Mouse (Mus musculus): ENCODE results near the gene Dzip1. TPM values are rescaled to one million over a fixed set of nuclear protein-coding genes. Genes with fewer than 3 reads are reported as not detected.

The Dzip1 gene
- polyA plus RNA-seq, 1 experiment from 2014 or later = 103 TPM

- WGBS = 80% methylated on average over 6 of the region's 6 CpGs
- no peaks in the 10 kb centered on the region for H3K36me3 ChIP-seq (ENCODE audit: control insufficient read depth, insufficient read depth, low read length)
- no peak overlapping the region for H3K4me2 ChIP-seq (ENCODE audit: low read length)
- H3K9ac ChIP-seq (ENCODE audit: low read depth, low read length) = no peak overlapping the region
- H3K27me3 ChIP-seq (ENCODE audit: control insufficient read depth, insufficient read depth, low read depth, low read length) = peaks cover 16% of the 10 kb centered on the region
- no peak overlapping the region for H3K27ac ChIP-seq (ENCODE audit: low read length)
- H3K4me1 ChIP-seq (ENCODE audit: control insufficient read depth, insufficient read depth, low read length) = peaks cover 10% of the 10 kb centered on the region
- no peaks in the 10 kb centered on the region for H3K9me3 ChIP-seq (replicated peaks; ENCODE audit: control insufficient read depth, low read length, poor library complexity, severe bottlenecking)
- H3K4me3 ChIP-seq (ENCODE audit: low read depth, low read length) = no peak overlapping the region
- no peak for ATAC-seq
Measured at GRCm38 (mm10) chr14:118851496-118852107, 73.7 kb downstream of the Dzip1 start.

GRCm38 (mm10) chr14:118850696-118851035 lies 74.6 kb downstream of the Dzip1 start:
- Histone ChIP-seq H3K4me1 (ENCODE audit: control insufficient read depth, insufficient read depth, low read length) (peaks cover 10% of the 10 kb centered on the region), H3K9me3 (replicated peaks; ENCODE audit: control insufficient read depth, low read length, poor library complexity, severe bottlenecking) (no peaks in the 10 kb centered on the region), H3K4me3 (ENCODE audit: low read depth, low read length) (no peak overlapping the region), H3K36me3 (ENCODE audit: control insufficient read depth, insufficient read depth, low read length) (no peaks in the 10 kb centered on the region), H3K9ac (ENCODE audit: low read depth, low read length) (no peak overlapping the region), H3K27me3 (ENCODE audit: control insufficient read depth, insufficient read depth, low read depth, low read length) (peaks cover 10% of the 10 kb centered on the region), H3K27ac (ENCODE audit: low read length) (no peak overlapping the region), H3K4me2 (ENCODE audit: low read length) (no peak overlapping the region)
- ATAC-seq = no peak
- 65% methylated on average over 4 of the region's 4 CpGs for WGBS

DNA sequence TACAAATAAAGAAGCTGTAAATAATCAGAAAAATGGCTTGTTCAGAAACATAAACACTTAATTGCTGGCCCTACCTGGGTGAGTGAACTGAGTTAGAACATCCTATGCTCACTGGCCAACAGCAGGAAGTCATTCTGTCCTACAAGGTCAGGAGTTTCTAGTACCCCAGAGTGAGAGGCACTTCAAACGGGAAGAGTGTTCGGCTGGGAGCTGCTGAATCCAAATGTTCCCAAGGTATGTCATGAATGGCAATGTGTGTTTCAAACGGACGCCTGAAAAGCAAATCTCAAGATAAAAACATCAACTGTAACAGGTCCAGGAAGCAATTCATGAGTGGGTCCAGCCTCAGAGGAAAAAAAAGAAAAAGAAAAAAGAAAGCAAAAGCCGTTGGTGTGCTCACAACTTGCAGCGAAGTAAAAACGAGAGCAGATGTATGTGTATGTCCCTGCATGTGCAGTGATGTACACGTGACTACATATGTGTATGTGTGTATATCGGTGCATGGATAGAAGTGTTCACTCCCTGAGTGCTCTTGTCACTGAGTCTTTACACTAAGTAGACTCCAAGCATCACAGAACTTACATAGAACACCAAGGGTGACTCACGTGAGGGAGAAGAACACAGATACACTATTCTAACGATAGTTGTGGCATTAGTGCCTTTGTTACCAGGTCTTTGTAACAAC lies 75.1 kb downstream of the Dzip1 start:
- Histone ChIP-seq H3K4me3 (ENCODE audit: low read depth, low read length) (no peak overlapping the region), H3K36me3 (ENCODE audit: control insufficient read depth, insufficient read depth, low read length) (no peaks in the 10 kb centered on the region), H3K27ac (ENCODE audit: low read length) (no peak overlapping the region), H3K4me2 (ENCODE audit: low read length) (no peak overlapping the region), H3K9me3 (replicated peaks; ENCODE audit: control insufficient read depth, low read length, poor library complexity, severe bottlenecking) (no peaks in the 10 kb centered on the region), H3K27me3 (ENCODE audit: control insufficient read depth, insufficient read depth, low read depth, low read length) (peaks cover 10% of the 10 kb centered on the region), H3K4me1 (ENCODE audit: control insufficient read depth, insufficient read depth, low read length) (peaks cover 6% of the 10 kb centered on the region; the same call in 1 of the 2 replicates), H3K9ac (ENCODE audit: low read depth, low read length) (no peak overlapping the region)
- ATAC-seq = no peak
- 84% methylated on average over 11 of the region's 11 CpGs for WGBS

GRCm38 (mm10) chr14:118848171-118848570 lies 77.1 kb downstream of the Dzip1 start:
- 85% methylated on average over 7 of the region's 7 CpGs for WGBS
- ATAC-seq = no peak
- H3K9ac ChIP-seq (ENCODE audit: low read depth, low read length) = no peak overlapping the region
- no peak overlapping the region for H3K4me2 ChIP-seq (ENCODE audit: low read length)
- no peaks in the 10 kb centered on the region for H3K4me1 ChIP-seq (ENCODE audit: control insufficient read depth, insufficient read depth, low read length)
- H3K27ac ChIP-seq (ENCODE audit: low read length) = no peak overlapping the region
- no peak overlapping the region for H3K4me3 ChIP-seq (ENCODE audit: low read depth, low read length)
- H3K27me3 ChIP-seq (ENCODE audit: control insufficient read depth, insufficient read depth, low read depth, low read length) = peaks cover 1% of the 10 kb centered on the region
- H3K36me3 ChIP-seq (ENCODE audit: control insufficient read depth, insufficient read depth, low read length) = no peaks in the 10 kb centered on the region
- H3K9me3 ChIP-seq (replicated peaks; ENCODE audit: control insufficient read depth, low read length, poor library complexity, severe bottlenecking) = no peaks in the 10 kb centered on the region

DNA sequence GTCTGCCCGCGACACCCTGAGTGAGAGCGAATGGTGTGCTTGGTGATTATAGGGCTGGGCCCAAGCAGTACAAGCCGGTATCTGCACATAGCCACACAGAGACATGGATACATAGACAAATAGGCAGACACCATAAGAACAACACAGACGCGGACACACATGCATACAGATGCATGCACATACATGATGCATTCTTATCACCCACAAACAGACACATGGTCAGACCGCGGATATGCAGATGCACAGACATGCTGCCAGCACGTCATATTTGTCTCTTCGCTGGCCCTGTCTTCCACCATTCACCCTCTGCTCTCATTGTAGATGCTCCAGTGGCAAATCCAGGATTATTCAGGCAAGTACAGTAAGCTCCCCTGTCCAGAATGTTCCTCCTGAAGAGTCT lies 78.4 kb downstream of the Dzip1 start:
- Histone ChIP-seq H3K9ac (ENCODE audit: low read depth, low read length) (no peak overlapping the region), H3K27ac (ENCODE audit: low read length) (no peak overlapping the region), H3K4me1 (ENCODE audit: control insufficient read depth, insufficient read depth, low read length) (no peaks in the 10 kb centered on the region), H3K36me3 (ENCODE audit: control insufficient read depth, insufficient read depth, low read length) (no peaks in the 10 kb centered on the region), H3K4me3 (ENCODE audit: low read depth, low read length) (no peak overlapping the region), H3K27me3 (ENCODE audit: control insufficient read depth, insufficient read depth, low read depth, low read length) (no peaks in the 10 kb centered on the region), H3K4me2 (ENCODE audit: low read length) (no peak overlapping the region), H3K9me3 (replicated peaks; ENCODE audit: control insufficient read depth, low read length, poor library complexity, severe bottlenecking) (no peaks in the 10 kb centered on the region)
- no peak for ATAC-seq
- WGBS = 95% methylated on average over 10 of the region's 10 CpGs

DNA sequence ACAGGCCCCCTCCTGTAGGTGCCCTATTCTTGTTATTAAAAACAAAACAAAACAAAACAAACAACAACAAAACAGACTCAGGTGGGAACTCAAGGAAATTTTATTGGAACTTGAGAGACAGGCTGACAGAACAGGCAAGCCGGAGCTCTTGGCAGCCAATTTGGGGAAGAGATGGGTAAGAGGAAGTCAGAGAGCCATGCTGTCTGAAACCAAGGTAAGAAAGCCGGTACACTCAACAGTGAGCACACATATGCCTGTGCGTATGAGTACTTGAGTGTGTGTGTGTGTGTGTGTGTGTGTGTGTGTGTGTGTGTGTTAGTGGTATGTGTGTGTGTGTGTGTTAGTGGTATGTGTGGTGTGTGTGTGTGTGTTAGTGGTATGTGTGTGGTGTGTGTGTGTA lies 82.9 kb downstream of the Dzip1 start:
- WGBS = 97% methylated on average over 3 of the region's 3 CpGs
- Histone ChIP-seq H3K9me3 (replicated peaks; ENCODE audit: control insufficient read depth, low read length, poor library complexity, severe bottlenecking) (no peaks in the 10 kb centered on the region), H3K27me3 (ENCODE audit: control insufficient read depth, insufficient read depth, low read depth, low read length) (no peaks in the 10 kb centered on the region)

GRCm38 (mm10) chr14:118840027-118840426 lies 85.2 kb downstream of the Dzip1 start:
- ATAC-seq = no peak
- H3K27me3 ChIP-seq (ENCODE audit: control insufficient read depth, insufficient read depth, low read depth, low read length) = no peaks in the 10 kb centered on the region
- no peaks in the 10 kb centered on the region for H3K9me3 ChIP-seq (replicated peaks; ENCODE audit: control insufficient read depth, low read length, poor library complexity, severe bottlenecking)
- H3K9ac ChIP-seq (ENCODE audit: low read depth, low read length) = no peak overlapping the region
- no peaks in the 10 kb centered on the region for H3K36me3 ChIP-seq (ENCODE audit: control insufficient read depth, insufficient read depth, low read length)
- no peak overlapping the region for H3K4me3 ChIP-seq (ENCODE audit: low read depth, low read length)
- no peak overlapping the region for H3K27ac ChIP-seq (ENCODE audit: low read length)
- WGBS = 100% methylated on average over 1 of the region's 1 CpGs
- H3K4me2 ChIP-seq (ENCODE audit: low read length) = no peak overlapping the region
- no peaks in the 10 kb centered on the region for H3K4me1 ChIP-seq (ENCODE audit: control insufficient read depth, insufficient read depth, low read length)

More for the DNA sequence above, 82.9 kb downstream of the Dzip1 start:
- H3K4me1 ChIP-seq (ENCODE audit: control insufficient read depth, insufficient read depth, low read length) = no peaks in the 10 kb centered on the region
- no peak overlapping the region for H3K4me3 ChIP-seq (ENCODE audit: low read depth, low read length)
- no peak overlapping the region for H3K27ac ChIP-seq (ENCODE audit: low read length)
- no peak overlapping the region for H3K9ac ChIP-seq (ENCODE audit: low read depth, low read length)
- H3K4me2 ChIP-seq (ENCODE audit: low read length) = no peak overlapping the region
- ATAC-seq = no peak
- no peaks in the 10 kb centered on the region for H3K36me3 ChIP-seq (ENCODE audit: control insufficient read depth, insufficient read depth, low read length)

DNA sequence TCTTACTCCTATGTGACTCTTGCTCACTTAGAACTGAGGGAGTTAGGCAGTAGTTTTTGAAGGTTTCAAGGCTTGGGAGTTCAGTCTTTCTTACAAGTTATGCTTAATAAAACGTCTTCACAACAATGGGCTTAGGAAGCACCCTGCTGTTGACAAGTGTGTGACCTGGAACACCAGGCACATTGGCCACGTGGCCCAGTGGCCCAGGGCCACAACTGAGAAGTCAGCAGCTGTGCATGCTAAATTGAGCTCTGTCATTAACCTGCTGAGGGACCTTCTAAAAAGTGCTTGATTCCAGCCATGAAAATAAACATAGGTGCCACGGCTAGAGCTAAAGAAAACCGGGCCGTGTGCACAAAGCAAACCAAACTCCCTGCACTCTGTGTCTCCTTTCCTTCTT lies 85.8 kb downstream of the Dzip1 start:
- Histone ChIP-seq H3K9me3 (replicated peaks; ENCODE audit: control insufficient read depth, low read length, poor library complexity, severe bottlenecking) (no peaks in the 10 kb centered on the region), H3K36me3 (ENCODE audit: control insufficient read depth, insufficient read depth, low read length) (no peaks in the 10 kb centered on the region), H3K4me3 (ENCODE audit: low read depth, low read length) (no peak overlapping the region), H3K9ac (ENCODE audit: low read depth, low read length) (no peak overlapping the region), H3K27me3 (ENCODE audit: control insufficient read depth, insufficient read depth, low read depth, low read length) (no peaks in the 10 kb centered on the region), H3K27ac (ENCODE audit: low read length) (no peak overlapping the region), H3K4me1 (ENCODE audit: control insufficient read depth, insufficient read depth, low read length) (no peaks in the 10 kb centered on the region), H3K4me2 (ENCODE audit: low read length) (no peak overlapping the region)
- no peak for ATAC-seq
- 43% methylated on average over 5 of the region's 5 CpGs for WGBS

DNA sequence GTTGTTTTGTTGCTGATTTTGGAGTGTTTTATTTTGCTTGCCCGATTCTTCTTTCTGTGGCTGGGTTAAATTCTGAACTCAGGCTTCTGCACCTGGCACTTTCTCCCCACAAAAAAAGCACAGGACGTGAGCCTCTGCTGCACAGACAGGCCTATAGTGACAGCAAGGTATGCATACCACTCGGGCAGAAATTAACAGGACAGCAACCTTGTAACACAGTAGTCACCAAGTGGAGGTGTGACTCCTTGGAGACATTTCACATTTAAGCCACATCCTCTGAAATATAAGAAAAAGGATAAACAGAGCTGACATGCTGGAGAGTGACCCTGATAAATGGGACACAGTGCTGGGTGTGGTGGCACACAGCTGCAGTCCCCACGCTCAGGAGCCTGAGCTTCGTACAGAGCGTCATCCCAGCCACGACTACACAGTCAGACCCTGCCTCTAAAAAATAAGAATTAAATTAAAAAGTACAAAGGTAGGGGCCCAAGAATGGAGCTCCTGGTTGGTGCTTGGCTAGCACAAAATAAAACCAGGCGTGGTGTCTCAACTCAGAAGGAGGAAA lies 86.6 kb downstream of the Dzip1 start:
- Histone ChIP-seq H3K4me2 (ENCODE audit: low read length) (no peak overlapping the region), H3K27me3 (ENCODE audit: control insufficient read depth, insufficient read depth, low read depth, low read length) (no peaks in the 10 kb centered on the region), H3K4me1 (ENCODE audit: control insufficient read depth, insufficient read depth, low read length) (no peaks in the 10 kb centered on the region), H3K4me3 (ENCODE audit: low read depth, low read length) (no peak overlapping the region), H3K9ac (ENCODE audit: low read depth, low read length) (no peak overlapping the region), H3K27ac (ENCODE audit: low read length) (no peak overlapping the region), H3K36me3 (ENCODE audit: control insufficient read depth, insufficient read depth, low read length) (no peaks in the 10 kb centered on the region), H3K9me3 (replicated peaks; ENCODE audit: control insufficient read depth, low read length, poor library complexity, severe bottlenecking) (no peaks in the 10 kb centered on the region)
- ATAC-seq = no peak
- 77% methylated on average over 8 of the region's 8 CpGs for whole genome bisulfite sequencing

All from midbrain, embryonic 16.5 days (tissue).